Mouse (Mus musculus): ENCODE measurements at regions not wholly inside any gene's neighbourhood (a gene's known extent, or its start where the extent isn't known, plus 50 kb on each side); places are given as distances from the start of the nearest gene placed in this dataset.

GRCm38 (mm10) chrX:9738904-9739303 is 76.1 kb upstream of the Dynlt3 start:
- DNase-seq = no peak

- DNase-seq = no peak
These were observed 79.7 kb upstream of the Dynlt3 start for GRCm38 (mm10) chrX:9742518-9742917.

- DNase-seq = peak; percentile 1
These were observed 84.6 kb upstream of the Dynlt3 start for GRCm38 (mm10) chrX:9747305-9747938.

- no peak for DNase-seq
These were observed 90.3 kb upstream of the Dynlt3 start for GRCm38 (mm10) chrX:9752954-9753572.

GRCm38 (mm10) chrX:9769540-9769939 is 77.2 kb upstream of the Hypm start:
- DNase-seq = no peak

GRCm38 (mm10) chrX:9777498-9777897 is 69.2 kb upstream of the Hypm start:
- DNase-seq = no peak

- DNase-seq = no peak
These were observed 57.2 kb upstream of the Hypm start for GRCm38 (mm10) chrX:9789542-9789941.
